Mouse (Mus musculus) kidney, embryonic 14.5 days (tissue): ENCODE results near the gene Sox5. TPM values are rescaled to one million over a fixed set of nuclear protein-coding genes. Genes with fewer than 3 reads are reported as not detected.

ENCODE experiments used
- ATAC-seq: fragments of 200-750 bp; cut with Nextera tagmentation; 2 replicates; pipeline ENCODE4 v1.8.0; 2017; ENCODE audit warnings: moderate number of reproducible peaks, mild to moderate bottlenecking, moderate TSS enrichment, moderate library complexity; ENCODE audit not compliant: low FRiP score, low TSS enrichment
- H3K27ac ChIP-seq: fragments of 300-500 bp; sonication (generic); 2 replicates; pipeline ENCODE4 v1.5.1; 2014; ENCODE audit warnings: low read depth, mild to moderate bottlenecking, low read length, moderate library complexity, mixed read lengths
- H3K27me3 ChIP-seq: fragments of 300-500 bp; sonication (generic); 2 replicates; pipeline ENCODE4 v1.6.1; 2014; ENCODE audit warnings: mild to moderate bottlenecking, low read length; ENCODE audit not compliant: control insufficient read depth, insufficient read depth
- H3K36me3 ChIP-seq: fragments of 300-500 bp; sonication (generic); 2 replicates; pipeline ENCODE4 v1.6.1; 2014; ENCODE audit warnings: low read length, mixed read lengths; ENCODE audit not compliant: control insufficient read depth, insufficient read depth
- H3K4me1 ChIP-seq: fragments of 300-500 bp; sonication (generic); 2 replicates; pipeline ENCODE4 v1.6.1; 2014; ENCODE audit warnings: low read length, mixed read lengths; ENCODE audit not compliant: control insufficient read depth, insufficient read depth
- H3K4me2 ChIP-seq: fragments of 300-500 bp; sonication (generic); replicated peaks from 2 replicates; pipeline ENCODE4 v1.6.1; 2014; ENCODE audit warnings: low read depth, mild to moderate bottlenecking, low read length
- H3K4me3 ChIP-seq: fragments of 300-500 bp; sonication (generic); 2 replicates; pipeline ENCODE4 v1.5.1; 2014; ENCODE audit warnings: mild to moderate bottlenecking, low read length
- H3K9ac ChIP-seq: fragments of 300-500 bp; sonication (generic); 2 replicates; pipeline ENCODE4 v1.6.1; 2014; ENCODE audit warnings: low read depth, mild to moderate bottlenecking, low read length, moderate library complexity
- H3K9me3 ChIP-seq: fragments of 300-500 bp; sonication (generic); 2 replicates; pipeline ENCODE4 v1.6.1; 2016; ENCODE audit warnings: low read length; ENCODE audit not compliant: control insufficient read depth
- WGBS: fragments of 180-500 bp; shearing (Covaris S2); extraction: QIAGEN DNeasy Blood & Tissue Kit; methylation state at CpG from one replicate; pipeline ENCODE4 v1.1.7; 2014; 5-methylcytosine and 5-hydroxymethylcytosine counted together
- polyA plus RNA-seq: library from polyadenylated mRNA; unstranded; fragments of >200 nt; fragmentation: Nextera tagmentation; extraction: Ambion mirVana; gene quantifications from 2 replicates; pipeline ENCODE4 v1.2.1, GENCODE M21; 2014

Gene Sox5
- polyA plus RNA-seq, 1 experiment from 2014 or later: 13.0 TPM

DNA sequence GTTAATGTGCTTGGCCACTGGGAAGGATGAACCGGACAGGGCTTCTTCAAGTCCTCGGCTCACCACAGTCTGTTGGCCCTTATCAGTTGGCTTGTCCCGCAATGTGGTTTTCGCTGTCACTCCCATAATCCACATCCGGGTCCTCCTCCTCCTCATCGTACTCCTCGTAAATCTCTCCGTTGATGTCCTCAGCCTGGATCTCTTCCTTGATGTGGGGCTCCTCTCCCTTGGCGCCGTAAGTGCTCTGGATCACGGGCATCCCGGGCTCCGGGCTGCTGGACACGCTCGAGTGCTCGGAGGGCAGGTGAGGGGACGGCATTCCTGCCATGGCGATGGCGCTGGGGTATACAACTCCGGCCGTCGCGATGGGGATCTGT is 948.6 kb downstream of the Sox5 start:
- WGBS: 78% methylated on average over 23 of the region's 23 CpGs

DNA sequence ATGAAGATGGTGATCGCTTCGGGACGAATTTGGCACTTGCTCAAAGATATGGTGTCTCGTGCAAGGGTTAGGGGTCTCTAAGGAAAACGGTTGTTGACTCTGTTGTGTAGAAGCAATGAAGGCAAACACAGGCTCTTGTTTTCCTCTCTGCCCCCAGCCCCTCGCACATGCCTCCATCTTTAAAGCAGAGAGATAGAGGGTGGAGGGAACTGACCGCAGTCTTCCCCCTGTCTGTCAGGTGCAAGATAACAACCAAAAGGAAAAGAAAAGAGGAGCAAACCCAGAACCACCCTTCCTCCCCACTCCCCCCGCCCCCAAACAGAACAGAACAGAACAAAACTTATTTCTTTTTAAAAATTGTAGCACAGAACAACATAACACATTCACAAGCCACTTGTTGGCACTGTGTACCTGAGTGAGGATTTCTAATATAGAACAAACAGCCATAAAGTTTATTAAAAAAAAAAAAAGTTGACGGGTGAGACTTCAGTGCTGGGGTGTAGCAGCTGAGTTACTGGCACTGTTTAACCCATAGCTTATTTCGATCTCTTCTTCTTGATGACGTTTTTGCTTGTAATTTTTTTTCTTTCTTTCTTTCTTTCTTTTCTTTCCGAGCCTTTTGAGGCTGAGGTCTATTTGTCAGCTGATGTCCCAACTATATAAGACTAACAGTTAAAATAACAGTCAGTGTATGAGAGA is 949.1 kb downstream of the Sox5 start:
- H3K4me3 ChIP-seq: no peak overlapping the region
- no peaks in the 10 kb centered on the region for H3K9me3 ChIP-seq
- 85% methylated on average over 12 of the region's 12 CpGs for WGBS
- no peak for ATAC-seq
- no peak overlapping the region for H3K9ac ChIP-seq
- H3K27ac ChIP-seq: no peak overlapping the region
- H3K4me1 ChIP-seq: no peaks in the 10 kb centered on the region
- no peaks in the 10 kb centered on the region for H3K27me3 ChIP-seq
- H3K4me2 ChIP-seq: no peak overlapping the region
- H3K36me3 ChIP-seq: no peaks in the 10 kb centered on the region; the same call in 1 of the 2 replicates

More for the DNA sequence above, 948.6 kb downstream of the Sox5 start:
- no peak for ATAC-seq
- no peak overlapping the region for H3K27ac ChIP-seq
- no peak overlapping the region for H3K4me2 ChIP-seq
- H3K4me3 ChIP-seq: no peak overlapping the region
- no peaks in the 10 kb centered on the region for H3K4me1 ChIP-seq
- no peaks in the 10 kb centered on the region; the same call in 1 of the 2 replicates for H3K36me3 ChIP-seq
- H3K27me3 ChIP-seq: no peaks in the 10 kb centered on the region
- no peaks in the 10 kb centered on the region for H3K9me3 ChIP-seq
- H3K9ac ChIP-seq: no peak overlapping the region

DNA sequence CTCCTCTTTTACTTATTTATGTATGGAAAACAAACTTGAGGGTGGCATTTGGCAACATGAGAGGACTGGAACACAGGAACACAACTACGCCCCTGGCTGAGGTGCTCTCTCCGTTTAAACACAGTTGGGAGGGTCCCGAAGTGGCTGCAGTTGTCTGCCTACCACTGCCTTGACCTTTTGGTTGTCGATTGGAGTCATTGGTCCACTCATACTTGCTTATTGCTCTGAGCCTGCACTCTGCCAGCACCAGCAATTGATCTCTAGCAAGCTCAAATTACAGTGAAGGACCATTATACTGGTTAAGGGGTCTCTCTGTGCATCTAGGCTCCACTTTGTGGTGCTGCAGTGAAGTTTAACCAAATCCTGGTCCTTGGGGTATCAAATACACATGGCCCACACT is 950.5 kb downstream of the Sox5 start:
- H3K4me3 ChIP-seq: no peak overlapping the region
- H3K9ac ChIP-seq: no peak overlapping the region
- H3K27me3 ChIP-seq: no peaks in the 10 kb centered on the region
- H3K4me1 ChIP-seq: no peaks in the 10 kb centered on the region
- H3K27ac ChIP-seq: no peak overlapping the region
- H3K9me3 ChIP-seq: no peaks in the 10 kb centered on the region
- H3K36me3 ChIP-seq: no peaks in the 10 kb centered on the region; the same call in 1 of the 2 replicates
- ATAC-seq: no peak
- WGBS: 12% methylated on average over 4 of the region's 4 CpGs
- no peak overlapping the region for H3K4me2 ChIP-seq

DNA sequence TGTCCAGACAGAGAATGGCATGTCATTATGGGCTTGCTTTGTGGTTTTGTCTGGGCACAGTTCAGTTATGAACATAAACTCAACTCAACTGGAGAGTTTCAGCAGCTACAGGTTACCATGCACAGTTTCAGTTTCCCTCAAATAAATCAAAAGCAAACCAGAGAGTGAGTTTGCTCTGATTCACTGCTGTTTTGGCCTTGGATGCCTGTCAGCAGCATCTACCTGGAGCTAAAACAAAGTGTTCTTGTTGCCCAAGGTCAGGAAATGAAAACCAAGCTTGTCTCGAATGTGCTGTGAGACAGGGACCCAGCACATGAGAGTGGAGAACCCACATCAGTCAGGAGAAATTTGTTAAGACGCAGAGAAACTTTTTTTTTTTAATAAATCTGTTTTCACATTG is 951.6 kb downstream of the Sox5 start:
- H3K27me3 ChIP-seq: no peaks in the 10 kb centered on the region
- no peak overlapping the region for H3K4me2 ChIP-seq
- H3K9ac ChIP-seq: no peak overlapping the region
- no peak for ATAC-seq
- 51% methylated on average over 2 of the region's 2 CpGs for WGBS
- no peaks in the 10 kb centered on the region for H3K9me3 ChIP-seq
- H3K36me3 ChIP-seq: no peaks in the 10 kb centered on the region; the same call in 1 of the 2 replicates
- no peak overlapping the region for H3K4me3 ChIP-seq
- H3K4me1 ChIP-seq: no peaks in the 10 kb centered on the region
- no peak overlapping the region for H3K27ac ChIP-seq

DNA sequence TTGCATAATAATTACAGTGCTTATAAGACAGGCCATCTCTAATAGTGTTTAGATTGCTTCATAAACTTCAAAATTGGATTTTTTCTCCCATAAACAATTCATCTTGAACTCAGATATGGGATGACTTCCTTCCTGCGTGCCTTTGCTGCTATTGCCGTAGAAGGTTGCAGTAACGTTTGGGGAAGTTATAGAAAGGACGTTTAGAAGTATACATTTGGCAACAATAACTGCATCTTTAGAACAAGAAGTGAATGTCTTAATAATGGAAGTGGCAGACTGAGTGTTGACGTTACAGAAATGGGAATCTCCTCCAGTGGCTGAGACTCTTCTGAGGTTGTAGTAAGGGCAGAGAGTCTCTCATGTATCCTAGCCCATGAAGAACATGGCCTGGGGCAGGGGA is 955.0 kb downstream of the Sox5 start:
- WGBS: 87% methylated on average over 5 of the region's 5 CpGs
- Histone ChIP-seq H3K4me3 (no peak overlapping the region), H3K27ac (no peak overlapping the region), H3K27me3 (no peaks in the 10 kb centered on the region), H3K36me3 (no peaks in the 10 kb centered on the region), H3K4me1 (no peaks in the 10 kb centered on the region), H3K9ac (no peak overlapping the region), H3K9me3 (no peaks in the 10 kb centered on the region), H3K4me2 (no peak overlapping the region)
- no peak for ATAC-seq

DNA sequence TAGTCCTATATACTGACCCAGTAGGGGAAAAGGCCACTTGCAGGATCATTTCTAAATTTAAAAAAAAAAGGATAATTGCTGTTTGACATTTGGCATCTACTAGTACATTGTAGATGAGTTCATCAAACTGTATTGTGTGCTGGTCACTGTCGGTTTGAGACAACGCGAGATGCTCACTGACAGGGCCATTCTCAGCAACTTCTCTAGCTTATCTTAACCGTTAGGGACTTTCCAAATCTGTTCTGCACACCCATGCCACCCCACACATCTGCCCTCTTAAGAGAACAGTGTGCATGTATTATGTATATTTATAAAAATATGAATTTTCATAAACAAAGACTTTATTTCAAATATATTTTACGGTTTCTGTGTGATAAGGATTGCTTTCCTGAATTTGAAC is 955.8 kb downstream of the Sox5 start:
- WGBS: 92% methylated on average over 5 of the region's 5 CpGs
- Histone ChIP-seq H3K9ac (no peak overlapping the region), H3K27ac (no peak overlapping the region), H3K9me3 (no peaks in the 10 kb centered on the region), H3K4me2 (no peak overlapping the region), H3K27me3 (no peaks in the 10 kb centered on the region), H3K4me3 (no peak overlapping the region), H3K4me1 (no peaks in the 10 kb centered on the region), H3K36me3 (no peaks in the 10 kb centered on the region)
- ATAC-seq: no peak

DNA sequence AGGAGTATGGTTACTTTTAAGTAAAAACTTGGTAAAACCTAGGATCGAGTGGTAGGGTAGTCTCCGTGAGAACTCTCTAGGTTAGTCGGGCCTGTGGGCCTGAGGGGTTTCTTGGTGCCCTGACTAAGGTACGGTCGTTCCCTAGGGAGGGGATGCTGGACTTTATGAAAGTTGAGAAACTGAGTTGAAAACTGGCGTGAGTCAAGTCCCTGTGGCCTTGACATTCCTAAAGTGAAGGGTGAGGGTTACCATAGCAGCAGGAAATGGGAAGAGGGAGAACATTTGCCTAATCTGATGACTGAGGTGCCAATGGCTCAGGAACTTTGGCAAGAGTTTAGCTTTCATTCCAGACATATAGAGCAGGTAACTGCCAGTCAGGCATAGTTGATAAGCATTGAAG is 956.7 kb downstream of the Sox5 start:
- WGBS: 88% methylated on average over 6 of the region's 6 CpGs
- no peak for ATAC-seq

DNA sequence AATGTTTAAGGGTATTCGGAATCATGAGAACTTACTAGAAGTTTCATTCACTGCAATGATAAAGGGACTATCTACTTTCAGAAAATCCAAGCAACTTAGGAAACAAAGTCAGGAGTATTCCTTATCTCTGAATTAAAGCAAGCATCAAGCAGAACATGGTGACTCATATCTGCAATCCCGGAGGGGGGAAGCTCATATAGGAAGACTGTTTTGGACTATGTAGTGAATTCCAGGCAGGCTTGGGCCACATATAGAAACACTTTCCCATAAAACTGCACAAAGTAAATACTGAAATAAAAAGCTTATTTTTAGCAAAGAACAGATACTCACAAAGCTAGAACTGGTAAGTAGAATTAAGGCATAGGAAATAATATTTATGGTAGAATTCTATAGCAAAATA is 993.3 kb downstream of the Sox5 start:
- Histone ChIP-seq H3K9ac (no peak overlapping the region), H3K4me2 (no peak overlapping the region), H3K4me3 (no peak overlapping the region), H3K36me3 (no peaks in the 10 kb centered on the region), H3K27ac (no peak overlapping the region), H3K9me3 (no peaks in the 10 kb centered on the region), H3K27me3 (no peaks in the 10 kb centered on the region), H3K4me1 (no peaks in the 10 kb centered on the region)
- no peak for ATAC-seq
- 92% methylated on average over 2 of the region's 2 CpGs for WGBS

More for the DNA sequence above, 956.7 kb downstream of the Sox5 start:
- no peaks in the 10 kb centered on the region for H3K36me3 ChIP-seq
- H3K9ac ChIP-seq: no peak overlapping the region
- H3K4me1 ChIP-seq: no peaks in the 10 kb centered on the region
- H3K27ac ChIP-seq: no peak overlapping the region
- no peaks in the 10 kb centered on the region for H3K27me3 ChIP-seq
- H3K4me3 ChIP-seq: no peak overlapping the region
- no peak overlapping the region for H3K4me2 ChIP-seq
- no peaks in the 10 kb centered on the region for H3K9me3 ChIP-seq

DNA sequence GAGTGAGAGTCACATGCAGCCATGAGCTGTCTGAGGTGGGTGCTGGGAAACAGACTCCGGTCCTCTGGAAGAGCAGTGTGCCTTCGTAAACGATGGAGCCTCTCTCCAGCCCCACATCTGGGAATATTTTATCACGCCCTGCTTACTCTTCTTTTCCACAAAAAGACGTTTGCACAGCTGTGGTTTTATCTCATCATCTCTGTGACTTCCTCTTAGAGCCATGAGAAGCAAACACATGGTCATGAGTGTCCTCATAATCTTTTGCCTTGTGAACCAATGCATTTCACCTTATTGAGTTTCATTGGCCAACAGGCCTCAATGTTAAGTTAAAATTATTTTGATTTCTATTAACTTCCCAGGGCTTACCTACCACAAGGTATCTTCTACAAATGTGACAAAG is 994.4 kb downstream of the Sox5 start:
- ATAC-seq: no peak
- H3K27me3 ChIP-seq: no peaks in the 10 kb centered on the region
- no peak overlapping the region for H3K4me3 ChIP-seq
- no peaks in the 10 kb centered on the region for H3K9me3 ChIP-seq
- no peak overlapping the region for H3K4me2 ChIP-seq
- no peaks in the 10 kb centered on the region for H3K36me3 ChIP-seq
- no peak overlapping the region for H3K27ac ChIP-seq
- H3K9ac ChIP-seq: no peak overlapping the region
- 82% methylated on average over 5 of the region's 5 CpGs for WGBS
- no peaks in the 10 kb centered on the region for H3K4me1 ChIP-seq
